Mouse (Mus musculus): ENCODE results near the gene Atp1a4. TPM values are rescaled to one million over a fixed set of nuclear protein-coding genes. Genes with fewer than 3 reads are reported as not detected.

The Atp1a4 gene
- total RNA-seq, 2 experiments from 2014 or later = not detected

Other genes starting within 250 kb of the Atp1a4 start
- 1 to 10 TPM; 2.3 to 3.1 TPM for gene Vangl2, start 230.0 kb downstream of the Atp1a4 start, total RNA-seq (2021)
- not detected for gene Nhlh1, start 200.8 kb downstream of the Atp1a4 start, total RNA-seq (2021)
- 100 to 1,000 TPM; 112 to 113 TPM for gene Copa, start 175.9 kb downstream of the Atp1a4 start, total RNA-seq (2021)
- gene Ncstn, start 175.6 kb downstream of the Atp1a4 start, total RNA-seq (2021) = 10 to 100 TPM; 45.5 to 50.1 TPM
- gene Pex19, start 131.7 kb downstream of the Atp1a4 start, total RNA-seq (2021) = 100 to 1,000 TPM; 125 to 136 TPM
- 100 to 1,000 TPM; 124 to 129 TPM for gene Dcaf8, start 110.3 kb downstream of the Atp1a4 start, total RNA-seq (2021)
- gene Pea15a, start 51.6 kb downstream of the Atp1a4 start, total RNA-seq (2021) = 10 to 100 TPM; 59.1 to 65.0 TPM
- 1 to 10 TPM; 8.0 to 8.6 TPM for gene Casq1, start 38.5 kb downstream of the Atp1a4 start, total RNA-seq (2021)
- gene Igsf8, start 3.2 kb upstream of the Atp1a4 start, total RNA-seq (2021) = 10 to 100 TPM; 10.9 to 12.4 TPM
- gene Atp1a2, start 39.6 kb upstream of the Atp1a4 start, total RNA-seq (2021) = 100 to 1,000 TPM; 604 to 624 TPM
- not detected for gene Kcnj9, start 70.9 kb upstream of the Atp1a4 start, total RNA-seq (2021)
- under 1 TPM; 0.05 to 0.11 TPM for gene Kcnj10, start 82.8 kb upstream of the Atp1a4 start, total RNA-seq (2021)
- 1 to 10 TPM; 4.4 to 4.8 TPM for gene Pigm, start 118.1 kb upstream of the Atp1a4 start, total RNA-seq (2021)
- 1 to 10 TPM; 1.1 to 1.5 TPM for gene Slamf9, start 216.9 kb upstream of the Atp1a4 start, total RNA-seq (2021)
- gene Igsf9, start 223.4 kb upstream of the Atp1a4 start, total RNA-seq (2021) = under 1 TPM; 0.75 to 0.76 TPM
- gene Tagln2, start 241.6 kb upstream of the Atp1a4 start, total RNA-seq (2021) = 10 to 100 TPM; 71.9 to 78.4 TPM